Mouse (Mus musculus): ENCODE results near the gene Sik3. TPM values are rescaled to one million over a fixed set of nuclear protein-coding genes. Genes with fewer than 3 reads are reported as not detected.

Gene Sik3
- polyA plus RNA-seq, 3 experiments from 2014 or later: 11.0 to 13.9 (median 11.5) TPM

DNA sequence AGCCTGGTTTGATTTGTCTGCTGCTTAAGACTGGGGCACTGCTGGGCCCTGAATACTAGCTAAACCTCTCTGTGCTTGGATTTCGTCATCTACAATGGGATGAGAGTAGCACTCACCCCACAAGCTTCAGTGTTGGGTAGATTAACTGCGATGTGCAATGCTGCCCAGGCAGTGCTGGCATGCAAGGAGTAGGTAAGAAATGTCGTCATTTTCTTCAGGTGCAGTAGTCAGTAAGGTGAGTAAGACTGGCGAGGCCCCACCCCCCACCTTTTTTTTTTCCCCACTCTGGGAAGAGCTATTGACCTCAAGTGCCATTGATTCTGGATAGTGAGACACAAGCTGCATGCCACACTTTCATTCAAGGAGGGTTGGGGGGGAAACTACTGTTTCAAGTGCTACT is 3.8 kb downstream of the Sik3 start:
- no peak for ATAC-seq

DNA sequence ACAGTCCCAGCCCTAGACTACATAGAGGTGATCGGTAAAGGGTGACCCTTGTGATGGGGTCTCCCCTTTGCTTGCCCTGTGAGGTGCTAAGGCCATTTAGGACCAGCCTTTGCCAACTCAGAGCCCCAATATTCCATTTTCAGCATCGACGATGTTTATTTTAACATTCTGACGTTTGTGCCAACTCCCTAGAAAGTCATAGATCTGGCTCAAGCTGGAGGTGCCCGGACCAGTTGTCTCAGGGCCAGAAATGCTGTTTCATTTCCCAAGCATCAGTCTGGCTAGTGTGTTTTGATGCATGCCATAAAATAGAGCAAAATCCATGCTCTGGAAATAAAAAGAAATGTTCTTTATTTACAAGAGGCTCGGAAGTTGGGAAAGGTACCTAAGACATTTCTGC is 5.7 kb downstream of the Sik3 start:
- ATAC-seq: no peak

DNA sequence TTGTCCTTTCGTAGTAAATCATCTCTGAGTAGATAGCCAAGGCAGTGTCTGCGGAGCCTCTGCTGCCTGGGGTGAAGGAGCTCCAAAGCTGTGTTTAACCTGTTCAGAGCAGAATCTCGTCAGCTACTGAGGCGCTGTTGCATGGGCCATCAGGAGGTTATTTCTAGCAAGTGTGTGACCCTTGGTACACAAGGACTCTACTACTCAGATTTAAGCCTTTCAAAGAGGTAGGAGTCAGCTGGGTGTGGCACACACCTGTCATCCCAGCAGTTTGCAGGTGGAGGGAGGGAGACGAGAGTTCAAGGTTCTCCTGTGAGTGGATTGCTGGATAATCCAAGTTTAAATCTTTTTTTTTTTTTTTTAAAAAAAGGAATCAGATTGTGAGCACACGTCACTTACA is 7.4 kb downstream of the Sik3 start:
- ATAC-seq: no peak

DNA sequence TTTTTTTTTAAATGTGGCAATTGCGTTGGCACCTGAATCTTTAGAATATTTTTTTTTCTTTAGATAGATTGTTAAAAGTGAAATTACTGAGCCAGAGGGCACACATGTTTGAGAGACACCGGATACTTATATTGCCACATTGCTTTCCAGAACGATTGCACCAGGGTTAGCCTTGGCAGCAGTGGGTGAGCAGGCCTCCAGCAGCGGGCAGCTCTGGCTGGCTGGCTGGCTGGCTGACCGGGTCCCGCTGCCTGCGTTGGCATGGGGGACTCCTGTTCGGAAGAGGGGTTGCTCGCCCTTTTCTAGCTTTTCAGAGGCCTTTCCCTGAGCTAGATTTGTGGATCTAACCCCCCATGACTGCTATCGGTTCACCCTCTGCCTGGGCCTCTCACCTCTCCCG is 11.0 kb downstream of the Sik3 start:
- ATAC-seq: no peak

DNA sequence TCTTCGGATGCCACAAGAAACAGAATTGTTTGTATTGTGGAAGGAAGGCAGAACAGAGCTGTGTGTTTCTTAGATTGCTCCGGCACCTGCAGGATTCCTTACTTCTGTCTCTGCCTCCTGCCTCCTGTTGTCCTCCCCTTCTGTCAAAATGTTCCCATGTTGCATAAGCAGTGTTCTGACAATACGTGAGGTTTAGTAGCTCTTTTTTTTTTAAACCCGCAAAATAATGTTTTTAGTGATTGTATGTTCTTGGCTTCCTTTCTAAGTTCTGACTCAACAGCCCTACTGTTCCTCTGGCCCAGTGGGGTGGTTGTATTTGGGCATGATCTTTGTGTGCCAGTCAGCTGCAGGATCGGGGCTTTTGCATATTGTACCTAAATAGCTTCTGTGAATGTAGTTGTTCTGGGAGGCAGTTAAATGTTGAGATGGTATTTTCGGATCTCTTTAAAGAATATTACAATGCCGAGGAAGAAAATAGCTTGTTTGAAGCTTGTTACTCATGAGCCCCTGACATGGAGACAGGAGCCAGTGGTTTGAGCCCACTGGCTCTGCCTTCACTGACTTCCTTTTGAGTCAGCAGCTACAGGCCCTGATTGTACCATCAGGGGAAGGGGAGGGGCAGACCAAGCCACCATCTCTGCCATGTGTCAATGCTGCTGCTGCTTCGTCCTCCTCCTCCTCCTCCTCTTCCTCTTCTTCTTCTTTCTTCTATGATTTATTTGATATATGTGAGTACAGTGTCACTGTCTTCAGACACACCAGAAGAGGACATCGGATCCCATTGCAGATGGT is 13.6 kb downstream of the Sik3 start:
- ATAC-seq: peak; percentile 61

DNA sequence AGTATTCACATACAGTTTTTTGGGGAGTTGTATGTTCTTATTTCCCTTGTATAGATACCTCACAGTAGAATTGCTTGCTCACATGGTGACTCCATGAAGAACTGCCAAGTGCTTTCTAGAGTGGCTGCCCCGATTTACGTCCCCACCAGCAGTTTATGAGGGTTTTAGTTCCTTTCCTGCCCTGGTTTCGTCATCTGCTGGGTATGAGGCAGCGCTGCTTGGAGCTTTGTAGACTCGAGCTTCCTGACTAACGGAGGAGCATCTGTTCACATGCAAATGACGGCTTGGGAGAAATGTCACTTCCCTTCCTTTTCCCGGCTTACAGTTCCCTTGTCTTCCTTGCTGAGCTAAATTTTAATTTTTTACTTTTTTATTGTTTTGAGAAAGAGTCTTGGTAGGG is 15.4 kb downstream of the Sik3 start:
- no peak for ATAC-seq

DNA sequence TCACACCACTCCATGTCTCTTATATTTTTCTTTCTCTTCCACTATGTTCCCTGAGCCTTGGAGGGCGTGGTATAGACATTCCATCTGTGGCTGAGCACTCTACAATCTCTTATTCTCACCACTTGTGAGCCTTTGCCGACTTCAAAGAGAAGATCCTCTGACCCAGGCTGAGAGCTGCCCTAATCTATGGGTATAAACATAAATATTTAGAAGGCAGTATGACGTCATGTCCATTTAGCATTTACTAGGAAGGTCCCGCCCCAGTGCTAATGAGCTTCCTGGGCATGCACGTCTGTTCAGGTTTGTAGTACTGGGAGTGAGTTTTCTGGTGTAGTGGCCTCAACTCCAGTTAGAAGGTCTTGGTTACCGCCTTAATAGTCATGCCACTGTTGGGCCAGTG is 16.9 kb downstream of the Sik3 start:
- no peak for ATAC-seq

DNA sequence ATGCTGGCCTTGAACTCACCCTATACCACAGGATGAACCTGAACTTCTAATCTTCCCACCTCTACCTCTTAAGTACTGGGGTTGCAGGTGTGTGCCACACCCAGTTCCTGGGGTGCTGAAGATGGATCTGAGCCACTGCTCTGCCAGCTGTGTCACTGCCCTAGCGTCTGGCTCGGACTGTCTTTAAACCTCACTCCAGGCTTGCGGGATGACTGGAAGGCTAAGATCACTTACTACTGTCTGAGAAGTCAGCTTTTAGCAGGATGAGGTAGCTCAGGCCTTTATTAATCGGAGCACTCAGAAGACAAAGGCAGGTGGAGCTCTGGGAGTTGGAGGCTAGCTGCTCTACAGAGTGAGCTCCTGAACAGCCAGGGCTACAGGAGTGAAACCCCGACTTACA is 17.6 kb downstream of the Sik3 start:
- no peak for ATAC-seq

DNA sequence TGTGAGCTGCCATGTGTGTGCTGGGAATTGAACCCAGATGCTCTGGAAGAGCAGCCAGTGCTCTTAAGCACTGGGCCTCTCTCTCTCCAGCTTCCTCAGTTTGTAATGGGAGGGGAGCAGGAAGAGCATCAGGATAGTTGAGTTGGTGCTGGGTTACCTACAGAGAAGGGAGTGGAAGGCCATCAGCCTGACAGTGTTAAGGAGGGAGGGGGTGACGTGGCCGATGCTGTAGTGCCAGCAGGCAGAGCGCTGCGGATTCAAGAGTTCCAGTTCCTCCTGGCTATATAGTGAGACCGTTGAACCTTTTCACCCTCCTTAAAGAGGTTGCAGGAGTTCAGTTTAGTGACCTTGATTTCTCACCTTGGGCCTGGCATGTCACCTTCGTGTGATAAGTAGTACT is 18.3 kb downstream of the Sik3 start:
- no peak for ATAC-seq

DNA sequence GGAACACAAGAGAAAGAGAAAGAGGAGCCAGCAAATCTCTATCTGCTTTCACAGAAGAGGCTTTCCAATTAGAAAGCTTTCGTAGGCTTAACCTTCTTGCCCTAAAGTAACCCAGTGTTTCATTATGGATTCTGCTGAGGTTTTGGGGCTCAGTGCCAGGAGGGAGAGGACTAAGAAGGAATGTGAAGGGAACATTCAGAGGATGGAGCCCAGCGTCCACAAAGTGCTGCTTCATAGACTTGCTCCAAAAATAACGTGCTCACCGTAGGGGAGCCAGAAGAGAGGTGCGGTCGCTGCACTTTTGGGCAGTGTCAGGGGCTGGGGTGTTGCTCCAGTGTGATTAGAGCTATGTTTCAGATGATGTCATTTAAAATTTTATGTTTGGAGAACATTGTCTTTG is 19.6 kb downstream of the Sik3 start:
- ATAC-seq: no peak

DNA sequence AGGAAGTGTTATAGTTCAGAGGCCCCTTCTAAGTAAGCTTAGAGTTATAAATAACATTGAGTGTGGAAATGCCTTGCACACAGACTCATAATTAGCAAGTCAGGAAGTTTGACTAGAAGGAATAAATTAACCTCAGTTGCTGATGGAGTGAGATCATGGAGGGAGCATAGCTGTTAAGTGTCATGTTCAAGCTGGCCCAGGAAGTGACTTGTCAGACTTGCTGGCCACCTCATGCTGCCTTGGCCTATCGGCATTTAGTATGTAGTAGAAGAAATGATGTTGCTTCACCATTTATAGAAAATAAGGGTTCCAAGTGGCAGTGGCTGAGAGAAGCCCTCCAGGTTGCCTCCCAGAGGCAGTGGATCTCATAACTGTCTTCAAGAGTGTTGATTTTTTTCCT is 20.4 kb downstream of the Sik3 start:
- no peak for ATAC-seq

DNA sequence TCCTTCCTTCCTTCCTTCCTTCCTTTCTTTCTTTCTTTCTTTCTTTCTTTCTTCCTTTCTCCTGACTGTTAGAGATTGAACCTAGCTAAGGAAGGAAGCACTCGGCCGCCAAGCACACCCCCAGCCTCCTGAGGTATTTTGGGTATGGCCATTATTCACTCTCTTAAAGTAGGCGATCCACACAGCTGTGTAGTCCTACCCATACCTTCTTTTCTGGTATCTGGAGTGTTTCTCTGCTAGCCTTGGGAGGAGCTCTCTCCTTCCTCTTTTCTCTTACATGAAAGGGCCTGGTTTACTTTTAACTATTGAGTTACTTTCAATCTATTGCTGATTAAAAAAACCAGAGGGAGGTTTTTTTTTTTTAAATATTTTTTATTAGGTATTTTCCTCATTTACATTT is 21.2 kb downstream of the Sik3 start:
- ATAC-seq: no peak

DNA sequence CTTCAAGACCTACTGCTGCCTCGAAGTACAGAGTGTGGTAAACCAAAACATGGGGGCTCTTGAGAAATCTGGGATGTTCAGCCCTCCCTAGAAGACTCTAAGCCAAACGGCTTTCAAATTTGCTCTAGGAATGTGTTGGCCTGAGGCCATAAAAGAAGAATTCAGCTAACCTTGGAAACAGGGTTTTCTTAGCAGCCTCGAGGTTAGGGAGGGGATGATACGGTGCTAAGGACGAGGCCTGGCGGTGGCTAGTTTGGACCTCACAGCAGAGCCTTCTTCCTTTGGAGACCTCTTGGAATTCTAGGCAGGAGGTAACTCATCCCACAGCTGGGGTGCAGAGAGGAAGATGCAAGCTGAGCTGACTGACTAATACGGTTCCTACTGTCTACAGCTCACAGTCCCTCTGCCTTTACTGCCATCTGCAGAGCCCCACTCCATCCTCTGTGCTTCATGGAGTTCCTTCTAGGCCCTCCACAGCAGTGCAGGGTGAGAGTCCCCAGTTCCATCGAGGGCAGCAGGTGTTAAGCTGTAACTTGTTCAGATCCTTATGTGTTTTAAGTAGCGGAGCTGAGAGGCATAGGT is 22.8 kb downstream of the Sik3 start:
- ATAC-seq: no peak

DNA sequence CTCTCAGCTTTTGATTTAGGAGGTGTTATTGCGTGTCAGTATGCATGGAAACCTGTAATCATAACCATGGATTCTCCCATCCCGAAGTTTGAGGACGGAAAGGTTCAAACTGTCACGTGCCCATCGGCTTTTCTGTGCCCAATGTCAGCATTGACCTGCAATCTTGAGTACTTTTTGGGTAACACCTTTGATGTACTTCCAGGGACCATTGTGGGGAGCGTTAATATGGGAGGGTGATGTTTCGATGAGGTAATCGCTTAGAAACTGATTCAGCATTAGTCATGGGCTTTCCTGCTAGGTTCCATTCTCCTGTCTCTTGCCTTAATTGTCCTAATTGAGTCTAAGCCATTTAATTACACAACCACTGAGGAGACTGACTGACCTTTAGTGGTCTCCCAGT is 24.3 kb downstream of the Sik3 start:
- ATAC-seq: no peak

DNA sequence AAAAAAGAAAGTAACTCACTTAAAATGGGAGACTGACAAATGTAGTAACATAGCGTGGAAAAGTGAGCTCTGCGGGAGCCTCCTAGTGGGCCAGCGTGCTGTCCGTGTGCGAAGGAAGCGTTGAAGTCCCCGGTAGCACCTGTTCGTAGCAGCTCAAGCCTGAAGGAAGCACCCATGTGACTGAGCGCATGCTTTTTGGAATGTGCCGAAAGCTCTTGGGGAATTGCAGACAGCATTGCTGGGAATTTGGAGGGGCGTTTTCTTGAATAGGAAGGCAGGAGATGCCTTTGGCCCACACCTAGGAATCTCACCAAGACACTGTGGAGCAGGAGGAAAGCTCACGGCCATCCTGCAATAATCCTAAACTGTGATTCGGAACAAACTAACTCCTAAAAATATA is 26.2 kb downstream of the Sik3 start:
- ATAC-seq: no peak

DNA sequence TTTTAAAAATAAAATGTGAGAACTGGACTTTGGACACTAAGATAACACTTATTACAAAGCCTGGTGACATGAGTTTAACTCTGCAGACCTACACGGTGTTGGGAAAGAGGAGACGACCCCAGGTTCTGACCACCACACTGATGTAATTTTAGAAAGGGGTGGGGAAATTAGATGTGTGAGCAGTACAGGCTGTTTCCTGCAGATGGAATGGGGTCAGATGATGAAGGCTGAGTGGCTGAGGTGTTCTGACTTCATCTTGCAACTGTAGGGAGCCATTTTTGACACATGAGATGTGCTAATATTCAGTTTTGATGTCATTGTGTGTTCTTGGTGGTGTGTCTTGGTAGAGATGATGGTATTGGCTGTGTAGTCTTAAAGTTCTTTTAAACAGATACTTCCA is 28.6 kb downstream of the Sik3 start:
- no peak for ATAC-seq

DNA sequence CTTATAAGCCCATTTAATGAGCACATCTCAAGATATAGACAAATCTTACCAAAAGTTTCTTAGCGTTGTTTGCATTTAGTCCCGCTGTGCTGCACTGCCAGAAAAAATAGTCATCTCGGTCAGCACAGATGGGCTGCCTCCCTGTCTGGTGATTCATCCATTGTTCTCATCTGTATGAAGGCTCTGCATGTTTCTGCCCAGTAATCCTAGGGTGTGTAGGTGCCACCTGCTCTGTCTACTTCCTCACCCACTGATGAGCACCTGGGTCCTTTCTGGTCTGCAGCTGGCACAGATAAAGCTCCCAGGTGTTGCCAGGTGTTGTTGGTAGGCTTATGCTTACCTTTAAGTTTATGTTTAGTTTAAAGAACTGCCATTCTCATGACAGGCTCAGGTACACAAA is 29.8 kb downstream of the Sik3 start:
- ATAC-seq: no peak

DNA sequence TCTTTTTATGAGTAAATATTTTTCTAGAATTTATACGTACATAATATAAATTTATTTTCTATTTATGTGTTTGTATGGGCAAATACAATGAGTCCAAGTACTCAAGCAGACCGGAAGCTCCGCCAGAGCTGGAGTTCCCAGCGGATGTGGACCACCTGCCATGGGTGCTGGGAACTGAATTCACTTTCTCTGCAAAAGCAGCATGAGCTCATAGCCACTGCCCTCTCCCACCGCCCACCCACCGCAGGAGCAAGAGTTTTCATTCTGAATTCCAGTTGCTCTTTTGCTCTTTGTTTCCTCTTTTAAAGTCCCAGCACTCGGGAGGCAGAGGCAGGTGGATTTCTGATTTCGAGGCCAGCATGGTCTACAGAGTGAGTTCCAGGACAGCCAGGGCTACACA is 31.0 kb downstream of the Sik3 start:
- ATAC-seq: no peak

DNA sequence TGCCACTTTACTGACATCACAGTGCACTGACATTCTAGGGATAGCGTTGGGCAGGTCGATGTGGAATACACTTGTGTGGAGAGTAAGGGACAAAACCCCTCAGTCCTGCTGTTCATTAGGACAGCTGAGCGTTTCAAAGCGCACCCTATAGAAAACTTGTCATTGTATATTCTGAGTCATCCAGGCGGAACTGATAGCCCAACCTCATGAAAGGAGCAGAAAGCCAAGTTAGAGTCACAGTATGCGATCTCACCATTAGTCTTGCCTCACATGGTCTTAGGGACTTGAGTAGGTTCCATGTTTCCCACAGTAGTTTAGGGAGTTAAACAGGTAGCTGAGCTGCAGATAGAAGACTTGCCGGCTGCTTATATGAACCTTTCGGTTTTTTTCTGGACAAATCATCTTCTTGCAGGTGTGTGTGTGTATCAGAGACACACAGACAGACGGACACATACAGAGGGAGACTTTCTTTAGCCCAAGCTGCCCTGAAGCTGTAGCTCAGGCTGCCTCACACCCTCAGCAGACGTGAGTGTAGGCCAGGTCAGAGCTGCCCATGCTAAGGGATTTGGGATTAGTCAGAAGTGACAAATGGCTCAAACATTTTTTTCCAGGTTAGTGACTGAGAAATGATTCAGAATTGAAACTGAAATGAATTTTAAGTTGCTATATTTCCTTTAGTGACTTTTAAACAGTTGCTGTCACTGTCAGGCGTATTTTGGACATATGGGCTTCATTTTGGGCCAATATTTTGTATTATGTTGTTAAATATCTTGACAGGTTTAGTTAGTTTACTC is 34.3 kb downstream of the Sik3 start:
- ATAC-seq: peak; percentile 54

DNA sequence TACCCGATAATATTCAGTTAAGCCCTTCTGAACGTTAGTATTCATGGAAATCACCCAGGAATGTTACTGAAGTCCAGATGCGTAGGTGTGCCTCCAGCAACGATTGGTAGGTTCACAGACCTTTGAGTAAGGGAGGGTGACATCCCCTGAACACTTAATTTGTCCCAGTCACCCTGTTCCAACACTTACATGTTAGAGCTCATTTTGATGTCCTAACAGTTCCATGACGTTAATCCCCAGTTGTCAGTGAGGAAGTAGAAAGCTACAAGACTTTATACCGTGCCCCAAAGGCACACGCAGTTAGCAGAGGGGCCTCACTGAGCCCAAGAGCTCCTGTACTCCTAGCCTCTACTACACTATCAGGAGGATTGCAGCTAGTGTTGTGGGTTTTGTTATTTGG is 36.9 kb downstream of the Sik3 start:
- no peak for ATAC-seq

DNA sequence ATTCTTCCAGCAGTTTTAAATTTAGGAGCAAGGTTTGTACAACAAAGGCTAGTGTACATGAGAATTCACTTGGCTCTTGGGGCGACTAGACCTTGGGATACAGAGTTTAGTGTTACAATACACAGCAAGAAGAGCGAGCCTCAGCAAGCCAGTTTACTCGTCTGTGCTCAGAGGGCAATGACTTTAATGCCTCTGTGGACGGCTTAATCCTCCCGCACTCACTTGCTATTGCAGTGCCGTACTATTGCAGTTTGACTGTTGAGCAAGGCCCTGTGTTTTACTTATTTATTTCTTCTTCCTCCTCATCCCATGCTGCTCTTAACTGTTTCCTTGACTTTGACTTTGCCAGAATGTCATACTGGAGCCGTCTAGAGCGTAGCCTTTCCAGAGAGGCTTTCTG is 37.6 kb downstream of the Sik3 start:
- ATAC-seq: no peak

DNA sequence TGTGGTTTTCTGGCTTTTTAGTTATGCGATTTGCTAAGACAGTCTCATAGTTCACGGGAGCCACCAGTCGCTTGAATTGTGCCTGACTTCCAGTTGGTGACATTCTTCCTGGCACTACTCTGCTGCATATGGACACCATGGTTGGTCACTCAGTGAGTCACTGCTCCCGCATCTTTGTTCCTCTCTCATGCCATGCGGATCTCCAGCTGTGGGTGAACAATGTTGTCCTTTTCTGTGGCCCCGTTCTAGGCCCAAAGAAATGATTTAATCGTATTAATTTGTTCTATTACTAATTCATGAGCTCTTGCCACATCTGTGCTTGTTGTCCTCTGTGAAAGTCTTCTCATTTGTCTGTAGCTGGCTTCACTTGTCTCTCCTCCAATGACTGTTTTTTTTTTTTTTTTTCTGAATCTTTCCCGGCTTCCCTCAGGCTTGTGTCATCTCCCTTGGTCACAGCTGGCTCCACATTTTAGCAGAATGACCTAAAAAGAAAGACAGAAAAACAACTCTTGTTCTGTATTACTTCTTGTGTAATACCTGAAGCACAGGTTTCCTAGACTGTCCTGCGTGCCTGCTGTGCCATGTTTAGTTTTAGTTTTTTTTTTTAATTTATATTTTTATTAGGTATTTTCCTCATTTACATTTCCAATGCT is 40.5 kb downstream of the Sik3 start:
- ATAC-seq: no peak

DNA sequence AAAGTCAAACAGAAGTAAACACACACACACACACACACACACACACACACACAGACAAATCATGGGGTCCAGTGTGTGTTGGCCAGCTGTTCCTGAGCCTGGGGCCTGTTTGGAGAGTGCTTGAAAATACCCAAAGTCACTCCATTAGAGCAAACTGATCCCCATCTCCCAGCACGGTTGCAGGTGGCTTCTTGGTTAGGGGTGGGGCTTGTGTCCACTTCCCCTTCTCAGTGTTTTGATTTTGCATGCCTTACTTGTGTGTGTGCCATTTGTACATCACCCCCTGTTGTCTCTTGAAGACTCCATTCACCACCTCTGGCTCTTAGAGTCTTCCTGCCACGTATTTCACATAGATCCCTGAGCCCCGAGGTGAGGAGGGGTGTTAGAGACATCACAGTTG is 45.4 kb downstream of the Sik3 start:
- ATAC-seq: no peak

DNA sequence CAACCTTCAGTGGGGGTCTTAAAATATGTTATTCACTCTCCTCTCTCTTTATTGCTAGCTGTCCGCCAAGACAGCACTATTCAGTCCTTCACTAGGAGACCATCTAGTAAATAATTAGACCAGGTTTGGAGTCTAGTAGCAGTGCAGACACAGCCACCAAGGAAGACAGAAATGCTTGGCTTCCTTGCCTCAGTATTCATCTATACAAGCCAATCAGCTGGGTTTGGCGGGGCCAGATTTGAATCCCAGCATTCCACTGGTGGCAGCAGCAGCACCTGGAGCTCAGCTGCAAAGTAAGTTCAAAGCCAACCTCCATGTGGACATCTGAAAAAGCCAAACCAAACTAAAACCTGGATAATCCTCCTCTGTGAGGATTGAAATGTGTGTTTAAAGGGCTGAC is 47.6 kb downstream of the Sik3 start:
- ATAC-seq: no peak
